Mouse (Mus musculus): Measurements from ENCODE around the gene Esp18.

Gene Esp18

GRCm38 (mm10) chr17:39406059-39406458, at the start of gene Esp18:
Esp18 (plus strand) TSS chr17:39406359.
- no peak for DNase-seq

GRCm38 (mm10) chr17:39363316-39363715, 42.8 kb upstream of the Esp18 start:
- DNase-seq: no peak

All from cerebellum, postnatal 36 days (tissue).